In the genomic region with DNA sequence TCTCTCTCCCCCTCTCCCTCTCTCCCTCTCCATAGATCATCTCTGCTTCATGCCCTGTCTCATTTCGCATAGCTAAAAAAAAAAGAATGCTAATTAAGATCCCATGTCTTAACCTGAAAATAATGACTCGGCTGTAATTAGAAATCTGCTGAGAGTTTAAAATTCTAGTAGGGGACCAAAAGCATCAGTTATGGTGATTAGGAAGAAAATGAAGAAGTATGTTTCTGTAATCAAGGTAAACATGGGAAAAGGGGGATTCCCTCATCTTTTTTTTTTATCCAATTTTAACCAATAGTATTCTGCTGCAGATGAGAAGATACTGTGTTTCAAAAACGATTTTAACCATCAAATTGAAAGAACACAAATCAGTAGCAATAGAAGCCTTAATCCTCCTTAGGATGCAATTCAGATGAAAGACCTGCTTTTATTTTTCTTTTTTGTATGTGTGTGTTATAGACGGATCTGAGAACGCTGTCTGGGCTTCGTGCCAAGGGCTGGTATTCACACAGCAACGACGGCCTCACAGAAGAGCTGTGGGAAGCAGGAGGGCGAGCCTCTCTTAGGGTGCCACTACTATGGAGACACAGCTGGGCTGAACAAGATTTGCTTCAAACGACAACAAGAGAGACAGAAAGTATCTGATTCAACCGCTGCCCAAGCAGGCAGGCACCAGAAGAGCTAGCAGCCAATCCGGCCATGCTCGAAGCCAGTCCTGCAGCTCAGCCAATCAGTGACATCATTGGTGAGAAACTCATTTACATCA, we compare ENCODE assay signal across 9 mouse cellular contexts.
DNase-seq lines count a peak whose midpoint lies in the region; ATAC-seq and TF ChIP-seq lines count a peak whose summit lies in the region.
"Had no signal": no experiment of that assay in that cellular context is flagged by ENCODE, and none has a peak within 500 bp of the region (broad histone marks: within the 10 kb centered on the region; RNA-seq: fewer than 3 reads in every experiment).

No protein-coding gene starts in this region.

- 3% methylated on average over 13 of the region's 13 CpGs for WGBS in forebrain, postnatal 0 days
- WGBS in hindbrain, embryonic 16.5 days = 7% methylated on average over 13 of the region's 13 CpGs
- 5% methylated on average over 13 of the region's 13 CpGs for WGBS in midbrain, embryonic 14.5 days
- WGBS in stomach, postnatal 0 days = 23% methylated on average over 13 of the region's 13 CpGs

- H3K9me3 ChIP-seq in forebrain, postnatal 0 days (ENCODE audit: low read length) = no peaks in the 10 kb centered on the region
- no peaks in the 10 kb centered on the region for H3K9me3 ChIP-seq in hindbrain, embryonic 16.5 days (ENCODE audit: control insufficient read depth, low read length)
- no peaks in the 10 kb centered on the region for H3K9me3 ChIP-seq in midbrain, embryonic 14.5 days (ENCODE audit: control insufficient read depth, low read length)
- no peaks in the 10 kb centered on the region for H3K9me3 ChIP-seq in stomach, postnatal 0 days (ENCODE audit: control insufficient read depth, low read length)

- H3K9ac ChIP-seq in forebrain, postnatal 0 days = peak overlapping the region; percentile 64
- peak overlapping the region; percentile 71 for H3K9ac ChIP-seq in hindbrain, embryonic 16.5 days (ENCODE audit: low read depth, low read length)
- H3K9ac ChIP-seq in midbrain, embryonic 14.5 days (replicated peaks; ENCODE audit: low read length) = peak overlapping the region; percentile 74
- H3K9ac ChIP-seq in stomach, postnatal 0 days (ENCODE audit: low read length) = no peak overlapping the region; the same call in 1 of the 2 replicates

- no peaks in the 10 kb centered on the region for H3K27me3 ChIP-seq in forebrain, postnatal 0 days (ENCODE audit: insufficient read depth, low read length)
- no peaks in the 10 kb centered on the region for H3K27me3 ChIP-seq in hindbrain, embryonic 16.5 days (replicated peaks; ENCODE audit: control insufficient read depth, insufficient read depth, low read length)
- no peaks in the 10 kb centered on the region for H3K27me3 ChIP-seq in midbrain, embryonic 14.5 days (ENCODE audit: control insufficient read depth, insufficient read depth, low read length)
- no peaks in the 10 kb centered on the region for H3K27me3 ChIP-seq in stomach, postnatal 0 days (ENCODE audit: control insufficient read depth, insufficient read depth, low read length)

- H3K4me2 ChIP-seq in forebrain, postnatal 0 days (ENCODE audit: low read depth) = peak overlapping the region; percentile 49
- peak overlapping the region; percentile 68 for H3K4me2 ChIP-seq in hindbrain, embryonic 16.5 days (ENCODE audit: low read length)
- peak overlapping the region; percentile 81 for H3K4me2 ChIP-seq in midbrain, embryonic 14.5 days (ENCODE audit: low read length)
- peak overlapping the region; percentile 49 for H3K4me2 ChIP-seq in stomach, postnatal 0 days (replicated peaks; ENCODE audit: low read depth)

- peak overlapping the region; percentile 31 for H3K4me3 ChIP-seq in forebrain, postnatal 0 days (ENCODE audit: low read depth, low read length)
- peak overlapping the region; percentile 44 for H3K4me3 ChIP-seq in hindbrain, embryonic 16.5 days (ENCODE audit: low read length)
- H3K4me3 ChIP-seq in left cerebral cortex, adult 2 months = peak overlapping the region; percentile 50
- peak overlapping the region; percentile 42 for H3K4me3 ChIP-seq in midbrain, embryonic 14.5 days (replicated peaks; ENCODE audit: low read depth, low read length)
- peak overlapping the region; percentile 31 for H3K4me3 ChIP-seq in stomach, postnatal 0 days (ENCODE audit: low read depth, low read length)

- peak; percentile 90 for ATAC-seq in forebrain, postnatal 0 days
- ATAC-seq in hindbrain, embryonic 16.5 days = peak; percentile 92
- ATAC-seq in midbrain, embryonic 14.5 days (ENCODE audit: low FRiP score, low TSS enrichment) = peak; percentile 86
- 0 out of 2 replicates have a peak, but pooled peaks have one; percentile 29 for ATAC-seq in stomach, postnatal 0 days (ENCODE audit: low FRiP score, low TSS enrichment)

- intact Hi-C loops in left cerebral cortex, adult 2 months (cut with DNase I) = loop anchor here (1.0 to 5.0 kb wide), 8 partner anchors 84 to 921 kb away; no protein-coding TSS in a partner anchor

- peak overlapping the region; percentile 95 for H3K27ac ChIP-seq in forebrain, postnatal 0 days (ENCODE audit: low read depth, low read length)
- H3K27ac ChIP-seq in hindbrain, embryonic 16.5 days (ENCODE audit: low read depth, low read length) = peak overlapping the region; percentile 96
- peak overlapping the region; percentile 89 for H3K27ac ChIP-seq in left cerebral cortex, adult 2 months
- H3K27ac ChIP-seq in midbrain, embryonic 14.5 days (replicated peaks; ENCODE audit: low read depth, low read length) = peak overlapping the region; percentile 97
- H3K27ac ChIP-seq in stomach, postnatal 0 days (replicated peaks) = 0 out of 2 replicates have a peak overlapping the region, but pooled peaks have one; percentile 31
- H3K27ac ChIP-seq: macrophage had no signal

- TF ChIP-seq EP300 in stomach, postnatal 0 days (optimal IDR thresholded peaks at IDR 0.05) = no peak

- TF ChIP-seq CTCF in forebrain, postnatal 0 days (IDR thresholded peaks at IDR 0.05; ENCODE audit: low read depth) = no peak
- TF ChIP-seq CTCF in left cerebral cortex, adult 2 months (IDR thresholded peaks at IDR 0.05) = no peak
- TF ChIP-seq CTCF in stomach, postnatal 0 days (IDR thresholded peaks at IDR 0.05; ENCODE audit: low read depth) = no peak

- DNase-seq in adrenal gland, adult 8-10 months = peak; percentile 3
- DNase-seq in cerebellum, adult 18-20 months = peak; percentile 74 to 80
- peak; percentile 96 for DNase-seq in forebrain, postnatal 0 days
- peak; percentile 79 for DNase-seq in left cerebral cortex, adult 2 months (ENCODE audit: extremely low spot score in 1 of 2, low spot score in 2 of 2)
- peak; percentile 92 for DNase-seq in midbrain, embryonic 14.5 days
- DNase-seq in stomach, postnatal 0 days (ENCODE audit: low spot score) = peak; percentile 44
- DNase-seq in adipocyte (ENCODE audit: low spot score) = no peak

- H3K4me1 ChIP-seq in forebrain, postnatal 0 days (ENCODE audit: insufficient read depth) = peaks cover 15% of the 10 kb centered on the region
- H3K4me1 ChIP-seq in hindbrain, embryonic 16.5 days (ENCODE audit: control insufficient read depth, insufficient read depth, low read depth, low read length) = peaks cover 2% of the 10 kb centered on the region
- peaks cover 15% of the 10 kb centered on the region; the same call in 1 of the 2 replicates for H3K4me1 ChIP-seq in midbrain, embryonic 14.5 days (ENCODE audit: control insufficient read depth, insufficient read depth, low read length)
- no peaks in the 10 kb centered on the region for H3K4me1 ChIP-seq in stomach, postnatal 0 days (replicated peaks; ENCODE audit: control insufficient read depth, insufficient read depth)

- H3K36me3 ChIP-seq in forebrain, postnatal 0 days (ENCODE audit: insufficient read depth) = no peaks in the 10 kb centered on the region
- no peaks in the 10 kb centered on the region for H3K36me3 ChIP-seq in hindbrain, embryonic 16.5 days (ENCODE audit: control insufficient read depth, insufficient read depth, low read length)
- H3K36me3 ChIP-seq in midbrain, embryonic 14.5 days (ENCODE audit: control insufficient read depth, insufficient read depth, low read length) = no peaks in the 10 kb centered on the region
- no peaks in the 10 kb centered on the region for H3K36me3 ChIP-seq in stomach, postnatal 0 days (ENCODE audit: control insufficient read depth, insufficient read depth, low read length)

Comparison
In these comparisons a context has a peak if more than half of its experiments do, and no peak if none do; other contexts are left out.
1. ATAC-seq: peak in every context shown above with its lines; median percentile 92 in hindbrain, embryonic 16.5 days; 90 in forebrain, postnatal 0 days; 86 in midbrain, embryonic 14.5 days; 29 in stomach, postnatal 0 days.
2. H3K27ac ChIP-seq: peak in every context shown above with its lines; median percentile 97 in midbrain, embryonic 14.5 days; 96 in hindbrain, embryonic 16.5 days; 95 in forebrain, postnatal 0 days; 89 in left cerebral cortex, adult 2 months; 31 in stomach, postnatal 0 days.